Mouse (Mus musculus) frontal cortex, postnatal 10 days (tissue): Measurements from ENCODE around the gene Cyth2.

Experiments used
- DNase-seq, 2 experiments: peaks; one replicate each; pipeline ENCODE4 v3.0.0; 2022; ENCODE audit warnings: low spot score in 2 of 2, mixed read lengths in 1 of 2

Gene Cyth2

GRCm38 (mm10) chr7:45786136-45786578 lies 28.2 kb downstream of the Cyth2 start:
- peak; percentile 40 to 67 for DNase-seq

GRCm38 (mm10) chr7:45785388-45786135 lies 28.8 kb downstream of the Cyth2 start:
- peak; percentile 67 to 72 for DNase-seq

GRCm38 (mm10) chr7:45784524-45785372 lies 29.6 kb downstream of the Cyth2 start, which contains the start of gene Sult2b1:
Gene Sult2b1 (minus strand): TSS chr7:45784669.
- DNase-seq, result peak; percentile 93

- peak; percentile 72 to 81 for DNase-seq
Observed at GRCm38 (mm10) chr7:45783511-45784091, 30.8 kb downstream of the Cyth2 start, which contains the start of gene Lmtk3. Gene Lmtk3 (plus strand): TSS chr7:45783738.

- no peak for DNase-seq
Observed at GRCm38 (mm10) chr7:45782271-45782670, 32.1 kb downstream of the Cyth2 start.

- DNase-seq, result no peak
Observed at GRCm38 (mm10) chr7:45779081-45779641, 35.2 kb downstream of the Cyth2 start.

- DNase-seq, result no peak
Observed at GRCm38 (mm10) chr7:45775237-45775636, 39.1 kb downstream of the Cyth2 start.

- no peak for DNase-seq
Observed at GRCm38 (mm10) chr7:45771101-45771500, 43.3 kb downstream of the Cyth2 start.

GRCm38 (mm10) chr7:45770427-45771082 lies 43.8 kb downstream of the Cyth2 start:
- no peak for DNase-seq

- DNase-seq, result no peak
Observed at GRCm38 (mm10) chr7:45767500-45767899, 46.9 kb downstream of the Cyth2 start.

GRCm38 (mm10) chr7:45766764-45767163 lies 47.6 kb downstream of the Cyth2 start:
- DNase-seq, result no peak

GRCm38 (mm10) chr7:45765995-45766394 lies 48.4 kb downstream of the Cyth2 start:
- DNase-seq, result no peak

- no peak for DNase-seq
Observed at GRCm38 (mm10) chr7:45760151-45760550, 54.2 kb downstream of the Cyth2 start.

GRCm38 (mm10) chr7:45759400-45759799 lies 55.0 kb downstream of the Cyth2 start:
- no peak for DNase-seq
